ENCODE assay signal across 27 mouse cellular contexts in genomic region chr13:108383051-108383450, GRCm38 (mm10).
"Had no signal": no experiment of that assay in that cellular context is flagged by ENCODE, and none has a peak within 500 bp of the region (broad histone marks: within the 10 kb centered on the region; RNA-seq: fewer than 3 reads in every experiment).

No protein-coding gene starts in this region.

- H3K36me3 ChIP-seq: forebrain, embryonic 15.5 days had no signal

- H3K9me3 ChIP-seq: embryonic facial prominence, embryonic 10.5 days; embryonic facial prominence, embryonic 12.5 days; embryonic facial prominence, embryonic 13.5 days; embryonic facial prominence, embryonic 15.5 days; forebrain, embryonic 10.5 days; forebrain, embryonic 12.5 days; forebrain, embryonic 13.5 days; forebrain, embryonic 15.5 days had no signal

- H3K4me1 ChIP-seq: embryonic facial prominence, embryonic 10.5 days; embryonic facial prominence, embryonic 12.5 days; embryonic facial prominence, embryonic 13.5 days; embryonic facial prominence, embryonic 15.5 days; forebrain, embryonic 10.5 days; forebrain, embryonic 12.5 days; forebrain, embryonic 13.5 days; forebrain, embryonic 15.5 days had no signal

- H3K9ac ChIP-seq: embryonic facial prominence, embryonic 12.5 days; embryonic facial prominence, embryonic 13.5 days; embryonic facial prominence, embryonic 15.5 days; forebrain, embryonic 12.5 days; forebrain, embryonic 13.5 days; forebrain, embryonic 15.5 days; forebrain, postnatal 0 days had no signal

- H3K4me3 ChIP-seq: embryonic facial prominence, embryonic 10.5 days; embryonic facial prominence, embryonic 12.5 days; embryonic facial prominence, embryonic 13.5 days; embryonic facial prominence, embryonic 15.5 days; erythroblast, embryonic 14.5 days; forebrain, embryonic 10.5 days; forebrain, embryonic 12.5 days; forebrain, embryonic 13.5 days; forebrain, embryonic 15.5 days; gastrocnemius, adult 2 months; heart, adult 2 months had no signal

- H3K27ac ChIP-seq: embryonic facial prominence, embryonic 10.5 days; embryonic facial prominence, embryonic 12.5 days; embryonic facial prominence, embryonic 13.5 days; embryonic facial prominence, embryonic 15.5 days; forebrain, embryonic 10.5 days; forebrain, embryonic 12.5 days; forebrain, embryonic 13.5 days; forebrain, embryonic 15.5 days; gastrocnemius, adult 2 months; heart, adult 2 months had no signal

- H3K27me3 ChIP-seq: embryonic facial prominence, embryonic 12.5 days; embryonic facial prominence, embryonic 13.5 days; embryonic facial prominence, embryonic 15.5 days; forebrain, embryonic 12.5 days; forebrain, embryonic 13.5 days; forebrain, embryonic 15.5 days had no signal

- DNase-seq: cerebellum, adult 8-10 months; cerebellum, adult 9-10 months; cerebellum, adult 9-11 months; cerebellum, postnatal 10 days; cerebellum, postnatal 14 days; cerebellum, postnatal 25 days; cerebellum, postnatal 36 days; embryo, embryonic 11 days; forebrain, postnatal 0 days; gastrocnemius, adult 2 months; gastrocnemius, postnatal 10 days; gastrocnemius, postnatal 14 days; gastrocnemius, postnatal 25 days; gastrocnemius, postnatal 36 days; heart, adult 18-20 months; heart, adult 2 months had no signal

- ATAC-seq: forebrain, embryonic 13.5 days; forebrain, embryonic 14.5 days; forebrain, embryonic 15.5 days; forebrain, embryonic 16.5 days; forebrain, postnatal 0 days had no signal

- H3K4me2 ChIP-seq: embryonic facial prominence, embryonic 12.5 days; embryonic facial prominence, embryonic 13.5 days; embryonic facial prominence, embryonic 15.5 days; forebrain, embryonic 12.5 days; forebrain, embryonic 13.5 days; forebrain, embryonic 15.5 days had no signal
